Mouse (Mus musculus): ENCODE results near the gene Sebox. TPM values are rescaled to one million over a fixed set of nuclear protein-coding genes. Genes with fewer than 3 reads are reported as not detected.

Sebox gene
- total and polyA plus RNA-seq, 3 experiments, result not detected

DNA sequence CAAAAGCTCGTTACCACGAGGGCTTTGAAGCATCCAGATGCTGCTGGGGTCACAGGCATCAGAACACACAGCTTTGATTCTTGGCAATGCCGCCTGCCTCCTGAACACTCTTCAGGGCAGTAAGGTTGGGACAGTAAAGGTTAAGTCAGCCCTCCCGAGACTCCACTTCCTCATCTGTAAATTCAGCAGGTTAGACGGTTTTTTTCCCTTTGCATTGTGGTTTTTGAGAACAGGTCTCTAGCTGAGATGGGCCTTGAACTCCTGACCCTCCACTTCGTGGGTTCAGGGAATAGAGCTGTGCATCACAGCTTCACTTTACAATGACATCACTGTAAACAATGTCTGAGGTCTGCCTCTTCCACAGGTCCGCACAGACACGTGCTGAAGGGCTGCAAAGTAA lies 41.9 kb downstream of the Sebox start:
- peak overlapping the region; percentile 9 for H3K27ac ChIP-seq (ENCODE audit: insufficient read depth, low read depth)
- H3K9ac ChIP-seq (ENCODE audit: insufficient read depth, low read depth), result no peak overlapping the region
- in situ Hi-C loops (cut with MboI; ENCODE audit: low pct_ligation_motif_present, low pct_unique_long_range_greater_than_20kb, low sequenced_read_pairs), result no loop called here
- dilution Hi-C loops (cut with MboI; ENCODE audit: extremely low pct_ligation_motif_present, extremely low pct_unique_long_range_greater_than_20kb, low sequenced_read_pairs), result no loop called here
- H3K4me1 ChIP-seq (ENCODE audit: control insufficient read depth in 1 of 2, insufficient read depth in 2 of 2), result peaks cover 10 to 46% of the 10 kb centered on the region in 2 experiments; a peak in 3 of 4 replicates
- H3K36me3 ChIP-seq (replicated peaks in 1 of 2; ENCODE audit: control insufficient read depth in 1 of 2, insufficient read depth in 1 of 2, low read length in 1 of 2), result peaks cover 38 to 58% of the 10 kb centered on the region in 2 experiments
- DNase-seq (ENCODE audit: extremely low read depth), result peak; percentile 34
- no peaks in the 10 kb centered on the region for H3K27me3 ChIP-seq (replicated peaks)
- no peak for TF ChIP-seq IRF4 (IDR thresholded peaks at IDR 0.05; ENCODE audit: low read depth, low read length)
- TF ChIP-seq CTCF (conservative IDR thresholded peaks at IDR 0.05 in 1 of 2, IDR thresholded peaks at IDR 0.05 in 1 of 2; ENCODE audit: low read depth in 2 of 2, low read length in 2 of 2), result no peak
- TF ChIP-seq PAX5 (IDR thresholded peaks at IDR 0.05; ENCODE audit: low read length), result no peak
- TF ChIP-seq KAT2A (IDR thresholded peaks at IDR 0.05; ENCODE audit: insufficient replicate concordance, low read length), result no peak
- no peak for TF ChIP-seq TBP (conservative IDR thresholded peaks at IDR 0.05; ENCODE audit: low read depth, low read length)
- no peak for TF ChIP-seq MAFK (IDR thresholded peaks at IDR 0.05; ENCODE audit: insufficient replicate concordance, low read length)
- TF ChIP-seq ETS1 (conservative IDR thresholded peaks at IDR 0.05; ENCODE audit: low read depth, low read length), result no peak
- no peak for TF ChIP-seq CHD1 (IDR thresholded peaks at IDR 0.05; ENCODE audit: low read depth, low read length)
- no peak for TF ChIP-seq POLR2AphosphoS2 (IDR thresholded peaks at IDR 0.05; ENCODE audit: low read depth, low read length)
- H3K79me2 ChIP-seq (replicated peaks; ENCODE audit: control insufficient read depth, extremely low read depth, insufficient read depth, poor library complexity, severe bottlenecking), result peaks cover 74% of the 10 kb centered on the region
- no peak overlapping the region for H3K4me3 ChIP-seq (replicated peaks in 1 of 3; ENCODE audit: low read depth in 2 of 3, low read length in 2 of 3, poor library complexity in 1 of 3)
- H3K4me2 ChIP-seq (ENCODE audit: insufficient read depth, low read depth, poor library complexity, severe bottlenecking), result no peak overlapping the region
- no peaks in the 10 kb centered on the region for H3K9me3 ChIP-seq (replicated peaks; ENCODE audit: low read length)

DNA sequence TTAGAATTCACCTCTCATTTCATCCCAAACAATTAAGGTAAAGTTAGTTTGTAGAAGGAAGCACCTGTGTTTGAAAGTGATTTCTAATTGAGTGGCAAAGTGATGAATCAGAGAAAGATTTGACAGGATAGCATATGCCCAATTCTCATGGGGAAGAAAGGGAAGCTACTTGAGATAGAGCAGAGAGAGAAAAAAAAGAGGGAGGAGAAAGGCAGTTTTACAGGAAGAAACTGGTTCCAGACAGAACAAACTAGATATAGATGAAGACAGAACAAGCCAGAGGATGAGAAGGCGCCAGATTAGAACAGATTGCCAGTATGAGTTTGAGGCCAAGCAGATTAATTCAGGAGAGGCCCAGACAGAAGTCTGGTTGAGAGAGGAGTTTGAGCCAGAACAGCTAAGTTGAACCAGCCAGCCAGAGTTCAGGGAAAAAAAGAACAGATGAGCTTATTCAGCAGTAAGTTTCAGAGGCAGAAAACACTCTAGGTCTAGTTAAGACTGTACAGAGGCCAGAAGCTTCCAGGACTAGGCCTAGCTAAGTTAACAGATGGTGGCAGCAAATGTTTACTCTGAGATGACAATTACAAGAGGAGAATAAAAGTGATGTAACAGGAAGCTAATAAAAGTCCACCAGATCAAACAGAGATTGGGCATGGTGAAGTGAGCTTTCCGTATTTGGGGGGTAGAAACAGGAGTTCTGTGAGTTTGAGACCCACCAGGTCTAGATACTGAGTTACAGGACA lies 44.6 kb downstream of the Sebox start:
- 0 out of 2 replicates have a peak, but pooled peaks have one; percentile 28 for TF ChIP-seq ZMIZ1 (IDR thresholded peaks at IDR 0.05; ENCODE audit: low read depth, low read length)
- no peak for TF ChIP-seq ZNF384 (IDR thresholded peaks at IDR 0.05; ENCODE audit: low read depth, low read length)
- TF ChIP-seq MAFK (IDR thresholded peaks at IDR 0.05; ENCODE audit: insufficient replicate concordance, low read length), result 0 out of 2 replicates have a peak, but pooled peaks have one; percentile 12
- no peak for TF ChIP-seq TCF12 (IDR thresholded peaks at IDR 0.05; ENCODE audit: low read depth, low read length)
- TF ChIP-seq CHD2 (IDR thresholded peaks at IDR 0.05; ENCODE audit: low read length), result no peak
- 0 out of 2 replicates have a peak, but pooled peaks have one; percentile 22 for TF ChIP-seq MYC (IDR thresholded peaks at IDR 0.05; ENCODE audit: low read depth, low read length)
- no peak for TF ChIP-seq UBTF (IDR thresholded peaks at IDR 0.05; ENCODE audit: low read depth, low read length)
- no peak for TF ChIP-seq POLR2AphosphoS2 (IDR thresholded peaks at IDR 0.05; ENCODE audit: low read depth, low read length)
- TF ChIP-seq ZC3H11A (IDR thresholded peaks at IDR 0.05; ENCODE audit: low read depth, low read length), result no peak
- no peak for TF ChIP-seq IRF4 (IDR thresholded peaks at IDR 0.05; ENCODE audit: low read depth, low read length)
- in situ Hi-C loops (cut with MboI; ENCODE audit: low pct_ligation_motif_present, low pct_unique_long_range_greater_than_20kb, low sequenced_read_pairs), result no loop called here
- Histone ChIP-seq H3K27ac (ENCODE audit: insufficient read depth, low read depth) (peak overlapping the region; percentile 5; the same call in 1 of the 2 replicates), H3K4me1 (ENCODE audit: control insufficient read depth in 1 of 2, insufficient read depth in 2 of 2) (peaks cover 10 to 52% of the 10 kb centered on the region in 2 experiments), H3K9ac (ENCODE audit: insufficient read depth, low read depth) (peak overlapping the region; percentile 58), H3K36me3 (replicated peaks in 1 of 2; ENCODE audit: control insufficient read depth in 1 of 2, insufficient read depth in 1 of 2, low read length in 1 of 2) (peaks cover 13 to 39% of the 10 kb centered on the region in 2 experiments), H3K79me2 (replicated peaks; ENCODE audit: control insufficient read depth, extremely low read depth, insufficient read depth, poor library complexity, severe bottlenecking) (peaks cover 72% of the 10 kb centered on the region), H3K4me2 (ENCODE audit: insufficient read depth, low read depth, poor library complexity, severe bottlenecking) (peak overlapping the region; percentile 94), H3K27me3 (replicated peaks) (no peaks in the 10 kb centered on the region), H3K4me3 (replicated peaks in 1 of 3; ENCODE audit: low read depth in 2 of 3, low read length in 2 of 3, poor library complexity in 1 of 3) (peak overlapping the region in 1 of 3 experiments; percentile 60), H3K9me3 (replicated peaks; ENCODE audit: low read length) (peaks cover 9% of the 10 kb centered on the region)
- no peak for DNase-seq (ENCODE audit: extremely low read depth)
- dilution Hi-C loops (cut with MboI; ENCODE audit: extremely low pct_ligation_motif_present, extremely low pct_unique_long_range_greater_than_20kb, low sequenced_read_pairs), result no loop called here

Data from CH12.LX (cell line).